Mouse (Mus musculus) midbrain, embryonic 10.5 days (tissue): ENCODE measurements around the gene Adprm. TPM values are rescaled to one million over a fixed set of nuclear protein-coding genes. Genes with fewer than 3 reads are reported as not detected.
"Not testable (repeated sequence)": the region's sequence is repeated elsewhere in the genome, so short reads cannot be mapped to it uniquely, and the experiment has no call there.

Source experiments
- DNase-seq: peaks from one replicate; pipeline ENCODE4 v3.0.0-alpha.2; 2017; ENCODE audit warnings: low spot score
- H3K27ac ChIP-seq: fragments of 300-500 bp; sonication (generic); replicated peaks from 2 replicates; pipeline ENCODE4 v1.5.1; 2016; ENCODE audit warnings: mild to moderate bottlenecking
- H3K27me3 ChIP-seq: fragments of 300-500 bp; sonication (generic); 2 replicates; pipeline ENCODE4 v1.6.1; 2016; ENCODE audit warnings: low read depth, mild to moderate bottlenecking; ENCODE audit not compliant: poor library complexity, severe bottlenecking
- H3K36me3 ChIP-seq: fragments of 300-500 bp; sonication (generic); 2 replicates; pipeline ENCODE4 v1.6.1; 2016; ENCODE audit warnings: mild to moderate bottlenecking, moderate library complexity
- H3K4me1 ChIP-seq: fragments of 300-500 bp; sonication (generic); 2 replicates; pipeline ENCODE4 v1.6.1; 2016
- H3K4me3 ChIP-seq: fragments of 300-500 bp; sonication (generic); 2 replicates; pipeline ENCODE4 v1.5.1; 2016; ENCODE audit warnings: mild to moderate bottlenecking, moderate library complexity
- H3K9me3 ChIP-seq: fragments of 300-500 bp; sonication (generic); replicated peaks from 2 replicates; pipeline ENCODE4 v1.6.1; 2016; ENCODE audit warnings: mild to moderate bottlenecking
- WGBS: fragments of 180-500 bp; shearing (Covaris S2); methylation state at CpG from one replicate; pipeline ENCODE4 v1.1.7; 2016; 5-methylcytosine and 5-hydroxymethylcytosine counted together
- polyA plus RNA-seq: library from polyadenylated mRNA; unstranded; fragments of >200 nt; fragmentation: Nextera tagmentation; extraction: Ambion mirVana; gene quantifications from 2 replicates; pipeline ENCODE4 v1.2.1, GENCODE M21; 2016

Gene Adprm
- polyA plus RNA-seq, 1 experiment from 2014 or later, result 30.0 TPM

DNA sequence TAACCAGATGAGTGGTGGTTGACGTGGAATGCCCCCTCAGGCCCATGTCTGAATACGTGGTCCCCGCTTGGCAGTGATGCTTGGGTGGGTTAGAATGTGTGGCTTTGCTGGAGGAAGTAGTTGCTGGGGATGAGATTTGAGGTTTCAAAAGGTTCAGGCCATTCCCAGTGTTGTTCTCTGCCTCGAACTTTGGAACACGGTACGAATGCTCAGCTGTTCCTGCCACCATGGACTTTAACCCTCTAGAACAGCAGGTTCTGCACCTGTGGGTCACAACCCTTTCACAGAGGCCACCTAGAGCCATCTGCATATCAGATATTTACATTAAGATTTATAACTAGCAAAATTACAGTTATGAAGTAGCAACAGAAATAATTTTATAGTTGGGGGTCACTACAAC is 16.2 kb downstream of the Adprm start:
- Histone ChIP-seq H3K4me1 (no peaks in the 10 kb centered on the region), H3K27me3 (no peaks in the 10 kb centered on the region), H3K9me3 (no peaks in the 10 kb centered on the region), H3K36me3 (peaks cover 45% of the 10 kb centered on the region), H3K27ac (no peak overlapping the region), H3K4me3 (no peak overlapping the region)
- WGBS, result 95% methylated on average over 6 of the region's 6 CpGs
- no peak for DNase-seq

DNA sequence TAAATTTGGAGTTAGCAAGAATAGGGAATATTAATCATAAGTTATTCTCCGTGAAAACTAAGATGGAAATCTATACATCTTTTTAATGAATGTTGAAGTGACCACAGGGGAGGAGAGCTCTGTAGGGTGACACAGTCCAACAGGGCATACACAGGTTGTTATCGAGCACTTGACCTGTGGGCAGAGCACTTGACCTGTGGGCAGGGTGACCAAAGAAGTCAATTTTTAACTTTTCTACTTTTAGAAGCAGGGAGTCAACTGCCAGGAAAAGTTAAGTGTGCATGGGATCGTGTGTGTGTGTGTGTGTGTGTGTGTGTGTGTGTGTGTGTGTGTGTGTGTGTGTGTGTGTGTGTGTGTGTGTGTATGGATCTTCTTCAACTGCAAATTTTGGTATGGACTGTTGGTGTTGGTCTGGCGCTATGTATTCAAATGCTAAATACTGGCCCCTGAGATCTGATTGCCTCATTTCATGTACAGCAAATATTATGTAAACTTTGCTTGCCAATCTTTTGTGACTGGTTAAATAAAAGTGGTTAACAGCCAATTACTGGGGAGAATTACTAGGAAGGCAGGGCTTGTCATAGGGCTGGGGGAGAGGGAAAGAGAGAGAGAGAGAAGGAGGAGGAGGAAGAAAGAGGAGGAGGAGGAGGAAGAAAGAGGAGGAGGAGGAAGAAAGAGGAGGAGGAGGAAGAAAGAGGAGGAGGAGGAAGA is 17.5 kb downstream of the Adprm start:
- Histone ChIP-seq H3K4me1 (no peaks in the 10 kb centered on the region), H3K27ac (no peak overlapping the region), H3K36me3 (peaks cover 32% of the 10 kb centered on the region), H3K27me3 (no peaks in the 10 kb centered on the region), H3K4me3 (no peak overlapping the region), H3K9me3 (no peaks in the 10 kb centered on the region)
- DNase-seq, result no peak
- 89% methylated on average over 4 of the region's 4 CpGs for WGBS

DNA sequence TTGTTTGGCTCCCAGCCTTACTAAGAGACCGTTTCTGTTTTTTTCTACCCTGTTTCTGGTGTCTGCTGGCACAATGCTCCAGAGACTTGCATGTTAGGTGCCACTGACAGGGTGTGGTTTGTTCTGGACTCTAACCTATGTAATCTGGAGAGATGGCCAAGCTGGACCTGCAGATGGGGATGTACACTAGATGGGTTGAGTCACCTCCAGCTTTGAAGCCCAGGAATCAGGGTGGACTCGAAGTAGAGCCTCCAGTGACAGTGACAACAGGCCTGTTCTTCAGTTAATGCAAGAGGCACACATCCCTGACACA is 20.8 kb downstream of the Adprm start:
- Histone ChIP-seq H3K27me3 (no peaks in the 10 kb centered on the region), H3K36me3 (0 out of 2 replicates have a peak, but pooled peaks cover 3% of the 10 kb centered on the region), H3K27ac (no peak overlapping the region), H3K9me3 (no peaks in the 10 kb centered on the region), H3K4me3 (no peak overlapping the region), H3K4me1 (no peaks in the 10 kb centered on the region)
- no peak for DNase-seq
- 81% methylated on average over 2 of the region's 2 CpGs for WGBS

DNA sequence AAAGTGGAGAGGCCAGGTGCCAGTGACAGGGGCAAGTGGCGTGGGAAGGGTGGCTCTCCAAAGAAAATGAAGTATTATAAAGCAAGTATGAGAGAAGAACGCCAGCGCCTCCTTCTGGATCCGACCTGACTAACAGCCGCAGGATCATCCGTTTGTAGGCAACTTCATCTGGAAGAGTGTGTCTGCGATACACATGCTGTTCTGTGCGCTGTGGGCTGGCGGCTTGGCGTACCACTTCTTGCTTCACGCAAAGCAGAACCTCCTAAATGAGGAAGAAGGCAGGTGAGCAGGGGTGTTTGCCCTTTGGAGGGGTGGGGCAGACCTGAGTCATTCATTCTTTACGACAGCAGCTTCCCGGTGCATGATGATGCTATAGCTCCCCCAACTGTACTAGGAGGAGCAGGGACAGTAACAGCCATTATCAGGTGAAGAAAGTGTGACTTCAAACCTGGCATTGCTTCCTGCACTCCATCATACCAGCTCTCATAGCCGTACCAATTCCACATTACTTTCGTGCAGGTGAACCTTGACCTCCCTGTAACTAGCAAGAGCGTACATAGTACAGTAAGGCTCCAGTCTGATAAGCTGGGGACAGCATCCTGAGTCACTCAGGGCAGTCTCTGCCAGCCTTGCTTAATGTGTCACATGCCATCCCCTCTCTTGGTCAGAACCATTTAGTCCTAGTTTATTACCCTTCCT is 21.3 kb downstream of the Adprm start:
- no peaks in the 10 kb centered on the region for H3K27me3 ChIP-seq
- DNase-seq, result no peak
- H3K4me1 ChIP-seq, result no peaks in the 10 kb centered on the region
- 62% methylated on average over 16 of the region's 16 CpGs for WGBS
- H3K36me3 ChIP-seq, result 0 out of 2 replicates have a peak, but pooled peaks cover under 1% of the 10 kb centered on the region
- no peak overlapping the region for H3K4me3 ChIP-seq
- no peak overlapping the region for H3K27ac ChIP-seq
- H3K9me3 ChIP-seq, result no peaks in the 10 kb centered on the region

DNA sequence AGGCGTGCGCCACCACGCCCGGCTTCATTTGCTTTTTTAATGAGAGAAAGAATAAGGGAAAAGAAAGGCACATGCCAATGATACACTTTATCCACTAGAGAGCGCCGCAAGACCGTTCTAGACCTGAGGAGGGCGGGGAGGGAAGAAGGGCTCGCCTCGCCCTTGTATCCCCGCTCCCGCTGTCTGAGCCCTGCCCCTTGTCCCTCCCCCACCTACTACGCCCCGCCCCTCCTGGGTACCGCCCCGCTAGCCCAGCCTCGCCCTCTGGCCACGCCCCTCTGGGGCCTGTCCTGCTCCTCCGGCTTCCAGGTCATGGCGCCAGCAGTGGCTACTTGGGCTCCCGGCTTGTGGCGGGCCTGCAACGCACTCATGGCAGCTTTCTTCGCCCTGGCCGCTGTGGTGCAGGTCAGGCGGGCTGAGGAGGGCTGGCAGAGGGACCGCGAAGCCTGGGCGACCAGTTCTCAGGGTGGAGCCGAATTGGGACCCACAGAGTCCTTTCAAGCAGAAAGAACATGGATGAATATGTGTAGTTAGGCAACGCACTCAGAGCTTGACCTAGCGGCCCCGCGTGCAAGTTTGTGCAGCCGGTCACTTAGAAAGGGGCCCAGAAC is 27.4 kb downstream of the Adprm start, which contains the start of gene Tmem220:
Gene Tmem220 (plus strand): TSS at position 288 of the 611 bp plus-strand sequence.
- 2% methylated on average over 35 of the region's 35 CpGs for WGBS
- H3K4me3 ChIP-seq, result peak within 1 kb of the TSS; percentile 65
- DNase-seq, result peak; percentile 97
- H3K27me3 ChIP-seq, result peaks cover 27% of the 10 kb centered on the region
- H3K4me1 ChIP-seq, result peaks cover 35% of the 10 kb centered on the region
- no peaks in the 10 kb centered on the region for H3K36me3 ChIP-seq
- peak within 1 kb of the TSS; percentile 93 for H3K27ac ChIP-seq
- H3K9me3 ChIP-seq, result no peaks in the 10 kb centered on the region

DNA sequence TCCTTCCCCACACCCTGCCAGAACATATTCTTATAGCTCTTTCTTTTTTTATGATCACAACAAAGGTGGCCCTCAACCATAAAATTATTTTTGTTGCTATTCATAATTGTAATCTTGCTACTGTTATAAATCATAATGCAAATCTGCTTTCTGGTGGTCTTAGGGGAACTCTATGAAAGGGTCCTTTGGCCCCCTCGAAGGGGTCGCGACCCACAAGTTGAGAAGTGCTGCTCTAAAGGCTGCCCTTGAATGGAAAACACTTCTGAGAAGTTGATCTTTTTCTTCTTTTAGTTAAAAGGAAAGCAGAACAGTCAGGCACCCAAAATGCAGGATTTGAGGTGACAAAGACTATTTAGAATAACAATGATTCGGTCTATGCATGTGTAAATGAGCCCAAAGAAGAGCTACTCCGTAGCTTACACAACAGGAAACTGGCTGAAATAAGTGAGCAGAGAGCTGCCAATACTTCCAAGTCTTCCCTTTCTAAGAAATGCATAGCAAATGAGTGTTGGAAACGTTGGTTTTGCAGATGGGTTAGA is 28.5 kb downstream of the Adprm start:
- Histone ChIP-seq H3K27me3 (peaks cover 37% of the 10 kb centered on the region), H3K27ac (no peak overlapping the region), H3K9me3 (no peaks in the 10 kb centered on the region), H3K36me3 (no peaks in the 10 kb centered on the region), H3K4me1 (peaks cover 35% of the 10 kb centered on the region), H3K4me3 (no peak overlapping the region)
- 22% methylated on average over 6 of the region's 6 CpGs for WGBS
- DNase-seq, result no peak

DNA sequence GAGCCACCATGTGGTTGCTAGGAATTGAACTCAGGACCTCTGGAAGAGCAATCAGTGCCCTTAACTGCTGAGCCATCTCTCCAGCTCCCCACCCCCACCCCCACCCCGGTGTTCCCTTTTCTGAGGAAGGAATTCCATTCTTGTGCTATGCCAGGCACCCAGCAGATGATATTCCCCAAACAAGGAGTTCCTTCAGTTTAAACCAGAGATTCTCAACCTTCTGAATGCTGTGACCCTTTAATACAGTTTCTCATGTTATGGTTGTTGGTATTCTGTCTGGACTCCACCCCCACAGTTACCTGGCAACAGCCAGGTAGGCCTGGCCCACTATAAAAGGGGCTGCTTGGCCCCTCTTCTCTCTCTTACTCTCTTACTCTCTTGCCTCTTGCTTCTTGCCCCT is 29.2 kb downstream of the Adprm start:
- Histone ChIP-seq H3K4me1 (peaks cover 41% of the 10 kb centered on the region), H3K27me3 (peaks cover 44% of the 10 kb centered on the region)
- H3K27ac ChIP-seq, H3K4me3 ChIP-seq, H3K36me3 ChIP-seq, DNase-seq, H3K9me3 ChIP-seq: not testable (repeated sequence)
- WGBS, result 38% methylated on average over 1 of the region's 1 CpGs

DNA sequence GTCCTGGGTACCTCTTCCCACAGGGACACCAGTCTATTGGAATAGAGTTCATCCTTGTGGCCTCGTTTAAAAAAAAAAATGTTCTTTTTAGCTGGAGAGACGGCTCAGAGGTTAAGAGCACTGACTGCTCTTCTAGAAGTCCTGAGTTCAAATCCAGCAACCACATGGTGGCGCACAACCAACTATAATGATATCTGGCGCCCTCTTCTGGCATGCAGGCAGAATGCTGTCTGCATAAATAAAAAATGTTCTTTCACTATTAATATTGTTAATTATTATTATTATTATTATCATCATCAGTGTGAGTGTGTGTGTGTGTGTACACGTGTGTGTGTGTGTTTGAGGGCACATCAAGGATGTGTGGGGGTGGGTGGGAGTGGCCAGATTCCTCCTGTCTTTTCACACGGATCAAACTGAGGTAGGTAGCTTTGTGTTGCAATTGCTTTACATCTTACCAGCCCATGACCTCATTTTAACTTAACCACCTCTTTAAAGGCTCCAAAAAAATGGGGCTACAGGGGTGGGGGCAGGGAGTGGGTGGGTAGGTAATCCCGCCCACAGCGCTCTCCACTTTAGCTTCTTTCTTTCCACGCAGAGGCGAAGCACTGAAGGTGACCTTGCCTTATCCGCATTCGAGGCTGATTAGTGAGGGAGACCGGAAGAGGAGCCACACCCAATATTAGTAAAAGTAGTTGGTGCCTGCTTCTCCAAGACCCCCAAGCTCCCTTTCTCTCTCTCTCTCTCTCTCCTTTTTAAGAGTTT is 29.9 kb downstream of the Adprm start:
- Histone ChIP-seq H3K27ac (no peak overlapping the region), H3K27me3 (peaks cover 45% of the 10 kb centered on the region), H3K4me3 (no peak overlapping the region), H3K36me3 (no peaks in the 10 kb centered on the region), H3K9me3 (no peaks in the 10 kb centered on the region), H3K4me1 (peaks cover 48% of the 10 kb centered on the region)
- no peak for DNase-seq
- 90% methylated on average over 13 of the region's 13 CpGs for WGBS

DNA sequence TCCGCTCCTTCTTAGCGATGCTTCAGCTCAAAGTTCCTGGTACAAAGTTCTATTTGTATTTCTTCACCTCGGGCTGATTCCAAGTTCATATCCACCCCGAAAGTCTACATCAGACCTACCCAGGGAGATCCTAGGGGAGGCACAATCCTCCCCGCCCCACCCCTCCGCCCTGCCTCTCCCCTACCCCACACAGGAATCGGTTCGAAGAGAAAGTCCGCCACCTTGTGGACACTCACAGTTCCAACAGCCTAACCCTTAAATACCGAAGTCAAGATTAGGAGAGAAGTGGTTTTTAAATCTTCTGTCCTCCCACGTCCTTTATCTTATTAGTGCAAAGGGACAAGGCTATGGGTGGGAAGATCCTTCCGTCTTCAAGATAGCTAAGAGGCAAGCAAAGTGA is 31.4 kb downstream of the Adprm start:
- H3K9me3 ChIP-seq, result no peaks in the 10 kb centered on the region
- DNase-seq, result peak; percentile 73
- no peaks in the 10 kb centered on the region for H3K36me3 ChIP-seq
- peak overlapping the region; percentile 29 for H3K4me3 ChIP-seq
- peaks cover 50% of the 10 kb centered on the region for H3K27me3 ChIP-seq
- H3K4me1 ChIP-seq, result peaks cover 55% of the 10 kb centered on the region
- WGBS, result 6% methylated on average over 12 of the region's 12 CpGs
- H3K27ac ChIP-seq, result no peak overlapping the region

DNA sequence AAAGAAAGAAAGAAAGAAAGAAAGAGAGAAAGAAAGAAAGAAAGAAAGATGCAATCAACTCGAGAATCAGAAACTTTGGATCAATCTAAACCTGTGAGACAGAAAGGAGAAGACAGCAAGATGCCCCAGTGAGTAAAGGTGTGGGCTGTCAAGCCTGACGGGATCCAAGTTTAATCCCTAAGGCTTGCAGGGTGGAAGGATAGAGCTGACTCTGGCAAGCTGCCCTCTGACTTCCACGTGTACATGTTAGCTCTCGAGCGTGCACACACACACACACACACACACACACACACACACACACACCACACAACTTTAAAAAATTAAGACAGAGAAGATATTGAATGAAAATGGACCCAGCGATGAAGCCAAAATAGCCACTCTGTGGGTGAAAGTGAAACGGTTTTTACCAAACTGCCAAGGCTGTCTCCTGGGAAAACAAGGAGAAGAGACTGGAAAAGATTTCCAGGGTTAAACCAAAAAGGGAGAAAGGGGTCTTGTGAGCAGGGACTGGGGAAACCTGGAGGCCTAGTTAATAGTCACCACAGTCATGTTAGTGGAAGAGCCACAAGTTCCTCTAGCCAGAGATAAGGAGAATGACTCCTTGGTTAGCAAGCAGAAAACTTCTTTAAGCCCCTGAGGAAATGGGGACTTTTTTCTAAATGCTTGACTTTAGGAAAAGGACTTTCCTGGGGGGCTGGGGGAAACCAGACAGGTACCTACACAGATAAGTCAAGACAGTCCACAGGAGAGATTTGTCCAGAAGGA is 32.5 kb downstream of the Adprm start:
- Histone ChIP-seq H3K36me3 (no peaks in the 10 kb centered on the region), H3K4me1 (peaks cover 46% of the 10 kb centered on the region), H3K9me3 (no peaks in the 10 kb centered on the region), H3K27ac (no peak overlapping the region), H3K4me3 (no peak overlapping the region), H3K27me3 (peaks cover 58% of the 10 kb centered on the region)
- no peak for DNase-seq
- WGBS, result 68% methylated on average over 7 of the region's 7 CpGs

DNA sequence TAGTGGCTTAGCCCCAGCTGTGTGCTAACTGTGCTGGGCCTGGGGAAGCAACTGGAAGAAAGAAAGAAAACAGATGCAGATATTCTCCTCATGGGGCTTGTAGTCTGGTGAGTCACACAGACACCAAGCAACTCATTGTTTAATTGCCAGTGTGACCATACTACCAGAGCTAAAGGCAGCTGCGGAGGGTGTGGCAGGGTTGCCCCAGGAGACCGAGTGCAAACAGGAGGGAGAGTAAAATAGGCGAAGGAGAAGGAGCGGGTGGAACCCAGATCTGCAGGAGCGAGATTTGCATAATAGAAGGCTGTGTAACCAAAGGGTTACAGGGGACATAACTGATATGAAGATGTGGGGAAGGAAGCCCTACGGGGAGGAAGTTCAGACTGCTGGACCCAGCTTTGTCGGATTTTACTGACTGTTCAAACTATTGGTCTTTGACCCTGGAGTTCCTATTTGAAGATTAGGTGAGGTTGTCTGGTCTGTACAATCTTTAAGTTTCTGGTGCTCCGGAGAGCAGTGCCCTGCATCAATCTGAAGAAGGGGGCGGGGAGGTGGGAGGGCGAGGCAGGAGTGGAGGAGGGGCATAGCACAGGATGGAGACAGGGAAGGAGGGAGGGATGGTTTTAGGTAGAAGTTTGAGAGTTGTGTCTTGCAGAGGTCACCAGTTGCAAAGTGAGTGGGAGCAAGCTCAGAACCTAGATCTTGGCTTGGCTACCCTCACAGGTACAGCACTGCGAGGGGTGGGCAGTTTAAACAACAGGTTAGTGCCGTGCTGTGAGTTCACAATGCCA is 34.4 kb downstream of the Adprm start:
- peaks cover 54% of the 10 kb centered on the region for H3K27me3 ChIP-seq
- DNase-seq, result peak; percentile 40
- H3K9me3 ChIP-seq, result no peaks in the 10 kb centered on the region
- no peaks in the 10 kb centered on the region for H3K36me3 ChIP-seq
- WGBS, result 4% methylated on average over 12 of the region's 12 CpGs
- peak overlapping the region; percentile 46 for H3K27ac ChIP-seq
- peak overlapping the region; percentile 34 for H3K4me3 ChIP-seq
- H3K4me1 ChIP-seq, result peaks cover 33% of the 10 kb centered on the region
